Mouse (Mus musculus) CD4-positive naive resting alpha-beta T cell, adult 76 days (primary cell): Measurements from ENCODE around the gene Btbd35f28. TPM values are rescaled to one million over a fixed set of nuclear protein-coding genes. Genes with fewer than 3 reads are reported as not detected.

Source experiments
- total RNA-seq: library from RNA; stranded (reverse); gene quantifications from one replicate; pipeline ENCODE4 v1.2.4, GENCODE M21; 2023

The Btbd35f28 gene
- not detected for total RNA-seq

DNA sequence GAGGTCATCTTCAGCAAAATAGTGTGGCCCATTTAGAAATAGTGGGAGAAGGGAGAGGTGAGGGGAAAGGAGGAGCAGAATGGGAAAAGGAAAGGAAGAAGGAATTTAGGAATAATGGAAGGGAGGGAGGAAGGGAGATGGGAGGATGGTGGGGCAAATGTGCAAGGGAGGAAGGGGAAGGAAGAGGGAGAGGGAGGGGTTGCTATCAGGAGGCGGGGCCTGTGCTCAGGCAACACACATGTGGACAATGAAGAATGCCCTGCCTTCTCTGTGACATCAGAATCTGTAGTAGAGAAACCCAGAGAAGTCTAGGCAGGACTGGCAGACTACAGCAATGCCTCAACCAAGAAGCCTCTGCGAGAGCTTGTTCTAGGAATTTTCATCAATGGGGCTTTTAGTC lies at the start of gene Btbd35f28:
Gene Btbd35f28 (plus strand): TSS at position 301 of the 400 bp plus-strand sequence.

Other genes with a start within 250 kb of the Btbd35f28 start
- not detected for gene Btbd35f16, start 239.6 kb upstream of the Btbd35f28 start, total RNA-seq
- not detected for gene Btbd35f3, start 158.9 kb upstream of the Btbd35f28 start, total RNA-seq
- gene Btbd35f20, start 94.7 kb downstream of the Btbd35f28 start, total RNA-seq, result not detected
- not detected for gene Btbd35f17, start 174.1 kb downstream of the Btbd35f28 start, total RNA-seq